Mouse (Mus musculus) thymus, postnatal 25 days (tissue): ENCODE data around the gene Ssmem1.

Experiments
- DNase-seq: peaks from one replicate; pipeline ENCODE4 v3.0.0; 2022

Gene Ssmem1

GRCm38 (mm10) chr6:30509265-30510239 is at the start of gene Ssmem1, which contains the start of gene Tmem209:
Ssmem1 (plus strand) TSS chr6:30509849.
Tmem209 (minus strand) TSS chr6:30509783.
- peak; percentile 99 for DNase-seq

- DNase-seq: peak; percentile 28
Measured at GRCm38 (mm10) chr6:30460750-30461446, 48.8 kb upstream of the Ssmem1 start.

DNA sequence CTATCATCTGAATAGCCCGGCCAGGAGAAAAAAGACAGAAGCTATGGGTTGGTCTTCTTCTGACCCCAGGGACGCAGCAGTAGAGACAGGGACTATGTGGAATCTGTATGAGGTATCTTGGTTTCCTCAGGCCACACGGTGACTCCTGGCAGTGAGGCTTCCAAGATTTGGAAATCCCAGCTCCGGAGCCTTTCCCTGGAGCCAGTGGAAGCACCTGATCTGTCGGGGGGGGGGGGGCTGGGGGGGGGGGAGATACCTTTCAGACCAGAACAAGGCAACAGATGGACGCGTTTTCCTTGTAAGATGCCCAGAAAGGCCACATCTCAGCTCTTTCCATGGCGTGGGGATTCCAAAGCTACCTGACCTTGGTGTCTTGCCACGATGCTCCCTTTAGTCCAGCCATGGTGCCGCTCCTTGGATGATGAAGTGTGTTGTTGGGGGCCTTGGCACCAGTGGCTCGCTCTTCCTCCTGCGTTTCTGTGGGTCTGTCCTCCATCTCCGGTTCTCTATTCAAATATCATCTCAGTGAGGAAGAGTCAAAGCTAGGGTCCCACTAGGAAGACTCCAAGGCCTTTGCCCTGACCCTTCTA is 47.8 kb upstream of the Ssmem1 start:
- no peak for DNase-seq

DNA sequence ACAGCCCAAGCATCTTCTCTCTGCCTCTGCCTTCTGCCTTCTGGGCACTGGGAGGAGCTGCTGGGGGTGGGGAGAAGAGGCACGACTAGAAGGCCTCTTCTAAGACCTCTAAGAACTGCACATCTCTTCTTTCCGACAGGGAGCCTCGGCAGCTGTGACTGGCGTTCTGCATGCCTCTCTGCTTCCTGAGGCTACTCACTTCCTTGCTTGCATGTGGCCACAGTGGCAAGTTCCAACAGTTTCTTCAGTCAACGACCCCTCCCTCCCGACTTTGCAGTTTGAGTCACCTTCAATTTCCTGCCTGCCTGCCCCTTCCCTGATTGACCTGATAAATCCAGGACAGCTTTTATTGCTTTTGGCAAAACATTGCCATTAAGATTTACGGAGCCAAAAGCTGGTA is 46.8 kb upstream of the Ssmem1 start:
- no peak for DNase-seq

DNA sequence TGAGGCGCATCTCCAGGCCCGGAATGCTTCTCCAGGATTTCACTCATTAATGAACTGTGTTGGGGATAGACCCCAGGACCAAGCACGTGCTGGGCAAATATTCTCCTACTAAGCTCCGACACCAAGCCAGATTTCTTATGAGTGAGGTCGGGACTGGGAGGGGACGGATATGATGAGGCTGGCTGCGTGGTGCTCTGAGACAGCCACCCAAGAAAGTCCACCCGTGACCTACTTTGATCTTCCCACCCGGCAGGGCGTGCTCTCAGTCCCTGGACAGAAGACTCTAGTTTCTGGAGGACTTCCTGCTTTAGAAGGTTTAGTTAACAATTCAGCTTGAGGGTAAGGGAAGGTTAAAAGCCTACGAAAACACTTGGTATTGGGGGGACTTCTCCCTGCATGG is 44.1 kb upstream of the Ssmem1 start:
- DNase-seq: no peak

DNA sequence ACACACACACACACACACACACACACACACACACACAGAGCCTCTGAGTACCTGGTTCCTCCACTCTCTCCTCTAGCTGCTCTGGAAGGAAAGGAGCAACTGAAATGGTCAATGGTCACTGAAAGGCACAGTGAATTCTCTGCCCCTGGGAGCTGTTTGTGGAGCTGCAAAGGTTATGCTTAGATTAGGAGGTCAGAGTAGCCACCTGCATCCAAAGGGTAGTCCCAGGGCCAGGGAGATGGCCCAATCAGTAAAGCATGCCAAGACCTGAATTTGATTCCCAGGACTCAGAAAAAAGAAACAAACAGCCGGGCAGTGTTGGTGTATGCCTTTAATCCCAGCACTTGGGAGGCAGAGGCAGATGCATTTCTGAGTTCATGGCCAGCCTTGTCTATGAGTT is 41.6 kb upstream of the Ssmem1 start:
- DNase-seq: no peak

- peak; percentile 40 for DNase-seq
Measured at GRCm38 (mm10) chr6:30468684-30469083, 41.0 kb upstream of the Ssmem1 start.

- no peak for DNase-seq
Measured at GRCm38 (mm10) chr6:30469370-30469769, 40.3 kb upstream of the Ssmem1 start.

DNA sequence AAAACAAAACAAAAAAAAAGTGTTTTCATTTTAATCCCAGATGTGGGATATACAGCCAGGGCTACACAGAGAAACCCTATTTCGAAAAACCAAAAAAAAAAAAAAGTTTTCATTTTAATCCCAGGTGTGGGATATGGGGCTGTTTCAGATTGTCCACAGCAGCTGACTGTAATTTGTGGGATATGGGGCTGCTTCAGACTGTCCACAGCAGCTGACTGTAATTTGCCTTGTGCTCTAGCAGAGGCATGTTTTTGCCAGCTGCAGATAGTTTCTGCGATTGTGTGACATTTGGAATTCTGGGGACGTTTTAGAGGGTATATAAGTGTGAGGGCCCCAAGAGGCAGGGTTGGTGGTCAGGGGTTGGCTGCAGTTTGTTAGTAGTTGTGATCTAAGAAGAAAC is 37.9 kb upstream of the Ssmem1 start:
- no peak for DNase-seq

DNA sequence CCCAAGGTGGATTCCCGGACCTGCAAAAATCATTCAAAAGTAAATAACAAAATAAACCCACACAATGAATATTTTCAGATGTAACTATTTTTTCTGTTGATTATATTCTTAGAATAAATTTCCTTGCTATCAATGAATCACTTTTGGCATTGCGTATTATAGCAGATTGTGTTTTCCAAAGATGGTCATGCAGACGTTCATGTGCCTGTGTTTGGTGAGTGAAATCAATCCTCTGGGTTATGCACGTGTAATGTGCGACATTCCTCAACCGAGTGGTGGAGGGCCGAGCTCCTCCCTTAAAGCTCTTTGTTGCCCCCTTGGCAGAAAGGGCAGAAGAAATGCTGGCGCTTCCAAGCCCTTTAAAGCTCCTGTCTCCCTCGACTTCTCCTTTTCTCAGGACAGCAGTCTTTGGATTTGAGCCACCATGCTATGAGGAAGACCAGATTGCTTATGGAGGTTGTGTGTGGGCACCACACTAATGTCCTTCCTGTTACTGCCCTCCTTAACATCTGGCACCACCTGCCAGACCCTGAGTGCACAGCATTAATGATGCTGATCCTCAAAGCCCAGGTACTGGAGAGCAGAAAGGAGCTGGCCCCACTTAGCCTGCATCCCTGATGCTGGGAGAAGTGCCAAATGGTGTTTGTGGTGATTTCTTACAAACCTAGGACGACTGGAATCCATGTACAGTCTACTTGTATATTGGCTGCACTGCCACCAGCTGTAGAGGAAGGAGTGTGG is 33.5 kb upstream of the Ssmem1 start:
- no peak for DNase-seq

GRCm38 (mm10) chr6:30477210-30477714 is 32.4 kb upstream of the Ssmem1 start:
- DNase-seq: no peak

- DNase-seq: no peak
Measured at GRCm38 (mm10) chr6:30477784-30478183, 31.9 kb upstream of the Ssmem1 start.

DNA sequence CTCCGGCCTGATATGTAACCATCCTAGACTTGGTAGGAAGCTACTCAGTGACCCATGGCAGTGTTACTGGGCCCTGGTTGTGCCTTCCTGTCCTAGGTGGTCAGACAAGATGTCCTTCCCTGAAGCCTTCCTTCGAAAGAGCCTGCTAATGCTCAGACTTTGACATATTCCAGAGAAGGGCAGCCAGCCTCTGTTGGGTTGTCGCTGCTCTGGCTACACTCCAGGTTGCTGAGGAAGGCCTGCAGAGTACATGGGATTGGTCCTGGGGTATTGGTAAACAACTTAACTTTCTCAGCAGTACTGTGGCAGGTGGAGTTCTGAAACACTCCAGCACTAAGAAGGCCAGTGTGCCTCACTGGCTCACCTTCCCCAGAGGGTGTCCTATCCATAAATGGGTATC is 30.2 kb upstream of the Ssmem1 start:
- DNase-seq: no peak

DNA sequence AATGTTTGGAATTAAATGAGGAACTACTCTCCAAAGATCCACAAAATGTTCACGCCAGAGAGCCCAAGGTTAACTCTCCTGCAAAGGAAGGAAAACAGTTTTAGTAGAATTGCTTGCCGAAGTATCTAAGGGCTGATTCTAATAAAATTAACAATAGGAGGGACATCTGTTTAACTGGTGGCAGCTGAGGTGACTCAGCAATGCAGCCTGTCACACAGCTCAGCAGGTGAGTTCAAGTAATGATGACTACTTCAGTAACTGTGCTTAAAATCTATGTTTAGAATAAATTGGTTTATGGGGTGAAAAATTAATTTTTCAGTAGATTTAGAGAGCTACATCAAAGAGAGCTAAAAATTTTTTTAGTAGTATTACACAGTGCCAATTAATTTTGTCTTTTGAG is 26.7 kb upstream of the Ssmem1 start:
- DNase-seq: no peak

- no peak for DNase-seq
Measured at GRCm38 (mm10) chr6:30486504-30486903, 23.1 kb upstream of the Ssmem1 start.

DNA sequence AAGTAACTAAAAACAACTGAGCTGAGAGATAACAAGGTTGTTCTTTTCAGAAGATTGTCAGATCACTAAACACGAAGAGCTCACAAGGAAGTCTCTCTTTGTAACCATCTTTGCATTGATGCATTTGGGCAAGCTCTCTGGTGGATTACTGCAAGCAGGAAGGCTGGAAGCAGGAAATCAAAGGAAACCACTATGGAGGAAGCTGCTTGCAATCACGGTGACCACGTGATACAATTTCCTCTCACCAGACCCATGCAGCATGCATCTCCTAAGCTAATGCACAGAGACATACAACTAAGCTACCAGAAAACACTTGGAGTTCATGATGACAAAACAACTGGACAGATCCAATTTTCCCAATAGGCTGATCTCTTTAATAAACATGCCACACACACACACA is 10.6 kb upstream of the Ssmem1 start:
- peak; percentile 14 for DNase-seq

DNA sequence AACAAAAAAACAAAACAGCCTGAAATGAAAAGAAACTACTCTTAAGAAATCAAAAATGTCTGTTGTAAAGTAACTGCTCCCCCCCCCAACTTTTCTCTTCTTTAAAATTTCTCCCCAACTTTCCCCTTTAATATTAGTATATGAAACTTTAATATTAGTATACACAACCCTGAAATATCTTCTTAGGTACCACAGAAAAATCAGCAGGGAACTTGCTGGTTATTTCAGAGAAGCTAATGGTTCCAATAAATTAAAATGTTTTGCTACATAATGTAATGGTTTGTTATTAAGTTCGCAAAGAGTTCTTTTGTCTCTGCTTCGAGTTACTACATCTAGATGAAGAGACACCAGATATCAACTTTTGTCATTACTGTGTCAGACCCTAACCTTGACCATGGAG is 825 bp upstream of the Ssmem1 start:
- no peak for DNase-seq

DNA sequence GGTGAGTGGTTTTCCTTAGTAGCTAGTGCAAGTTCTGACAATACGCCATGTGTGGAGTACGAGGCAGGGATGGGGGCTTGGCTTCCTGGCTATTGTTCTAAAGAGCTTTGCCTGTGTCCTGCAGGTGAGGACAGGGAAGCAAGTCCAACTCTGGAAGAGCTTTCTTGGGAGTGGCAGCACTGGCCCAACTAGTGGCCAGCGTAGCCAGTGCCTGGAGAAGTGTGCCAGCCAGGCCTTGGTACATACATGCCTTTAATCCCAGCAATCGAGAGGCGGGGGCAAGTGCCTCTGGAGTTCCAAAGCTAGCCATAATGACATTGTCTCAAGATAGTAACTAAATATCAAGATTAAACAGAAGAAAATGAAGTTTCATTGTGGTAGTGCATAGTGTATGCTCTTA is 642 bp downstream of the Ssmem1 start:
- peak; percentile 10 for DNase-seq

GRCm38 (mm10) chr6:30514242-30514641 is 4.6 kb downstream of the Ssmem1 start:
- no peak for DNase-seq

DNA sequence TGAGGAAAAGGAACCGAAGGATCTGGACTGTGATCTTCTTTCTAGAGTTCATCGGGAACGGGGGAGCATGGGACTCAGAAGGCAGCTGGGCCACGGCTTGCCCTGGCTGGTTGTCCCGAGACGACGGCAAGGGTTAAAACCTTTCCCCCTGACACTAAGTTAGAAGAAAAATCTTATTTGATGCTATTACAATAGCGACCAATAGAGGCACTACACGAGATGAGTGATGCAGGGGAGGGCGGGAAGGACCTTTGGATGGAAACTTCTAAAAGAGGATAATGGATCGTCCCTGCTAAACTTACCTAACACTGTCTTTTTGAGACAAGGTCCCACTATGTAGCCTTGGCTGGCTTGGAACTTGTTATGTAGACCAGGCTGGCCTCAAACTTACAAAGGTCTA is 10.8 kb downstream of the Ssmem1 start:
- DNase-seq: no peak

GRCm38 (mm10) chr6:30525456-30526332 is 16.0 kb downstream of the Ssmem1 start:
- DNase-seq: no peak
